Mouse (Mus musculus): ENCODE measurements around the gene Tnpo1. TPM values are rescaled to one million over a fixed set of nuclear protein-coding genes. Genes with fewer than 3 reads are reported as not detected.
A peak's percentile ranks its signal among the peaks of the same experiment; 100 is the strongest.

Tnpo1 gene
- polyA plus RNA-seq, 1 experiment from 2014 or later: 84.2 TPM

DNA sequence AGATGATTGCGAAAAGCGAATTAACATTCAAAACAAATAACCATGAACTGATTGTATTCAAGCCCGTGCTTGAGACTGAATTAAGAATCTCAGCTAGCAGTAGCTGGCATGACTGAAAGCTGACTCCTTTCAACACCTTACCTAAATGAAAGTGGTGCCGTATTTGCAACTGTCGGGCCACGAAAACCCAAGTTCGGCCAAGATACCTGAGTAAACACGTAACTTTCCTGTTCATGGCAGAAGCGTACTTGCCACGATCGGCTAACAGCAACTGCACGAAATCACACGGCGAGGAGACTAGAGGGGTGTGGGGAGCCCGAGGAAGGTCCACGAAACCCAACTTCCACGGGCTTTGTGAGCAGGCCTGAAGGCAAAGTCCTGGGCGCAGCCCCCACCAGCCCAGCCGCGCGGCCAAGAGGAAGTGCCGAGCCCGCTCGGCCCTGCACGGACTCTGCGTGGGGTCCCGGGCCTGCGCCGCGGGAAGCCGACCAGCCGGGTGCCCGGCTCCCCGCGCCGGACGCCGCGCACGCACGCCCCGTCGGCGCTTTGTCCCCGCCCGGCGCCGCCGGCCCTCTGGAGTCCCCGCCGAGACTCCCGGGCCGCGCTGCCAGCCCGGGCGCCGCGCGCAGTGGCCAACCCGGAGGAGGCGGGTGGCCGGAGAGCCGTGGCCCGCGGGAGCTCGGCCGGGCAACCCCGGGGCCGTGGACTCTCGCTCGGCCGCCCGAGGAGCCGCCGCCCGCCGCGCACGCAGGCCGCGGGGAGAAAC, 111.7 kb downstream of the Tnpo1 start:
- H3K4me2 ChIP-seq: peak overlapping the region; percentile 59
- no peaks in the 10 kb centered on the region for H3K9me3 ChIP-seq
- ATAC-seq (ENCODE audit: low FRiP score): peak; percentile 74
- no peaks in the 10 kb centered on the region for H3K36me3 ChIP-seq (replicated peaks)
- WGBS: under 1% methylated on average over 66 of the region's 81 CpGs
- peak overlapping the region; percentile 89 for H3K4me3 ChIP-seq (replicated peaks)
- H3K9ac ChIP-seq: peak overlapping the region; percentile 89
- peak overlapping the region; percentile 95 for H3K27ac ChIP-seq
- H3K4me1 ChIP-seq: peaks cover 3% of the 10 kb centered on the region
- no peaks in the 10 kb centered on the region for H3K27me3 ChIP-seq

DNA sequence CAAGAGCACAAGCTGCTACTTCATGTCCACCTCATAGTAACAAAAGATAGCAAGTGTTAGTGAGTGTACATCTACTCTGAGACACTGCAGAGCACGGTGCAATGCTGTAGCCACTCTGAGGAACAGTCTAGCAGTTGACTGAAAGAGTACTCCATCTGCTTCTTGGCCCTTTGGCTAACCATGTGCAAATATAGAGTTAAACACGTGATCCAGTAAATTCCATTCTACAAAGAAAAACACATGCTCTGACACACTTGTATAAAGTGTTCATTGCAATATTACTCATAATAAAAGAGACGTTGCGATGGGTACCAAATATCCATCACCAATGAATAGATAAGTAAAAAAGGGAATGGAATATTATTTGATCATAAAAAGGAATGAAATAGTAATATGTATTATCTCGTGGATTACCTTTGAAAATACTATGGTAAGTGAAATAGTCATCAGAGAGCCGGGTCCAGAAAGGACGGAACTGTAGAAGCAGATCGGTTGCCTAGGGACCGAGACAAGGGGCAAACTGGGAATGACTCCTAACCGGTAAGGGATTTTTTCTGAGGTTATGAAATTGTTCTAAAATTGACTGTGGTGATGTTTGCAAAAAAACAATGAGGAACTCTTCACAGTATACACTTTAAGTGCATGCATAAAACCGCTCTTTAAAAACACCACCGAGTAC, 112.4 kb downstream of the Tnpo1 start:
- peak overlapping the region; percentile 89 for H3K4me3 ChIP-seq (replicated peaks)
- 34% methylated on average over 12 of the region's 12 CpGs for WGBS
- H3K9ac ChIP-seq: peak overlapping the region; percentile 89
- no peaks in the 10 kb centered on the region for H3K36me3 ChIP-seq (replicated peaks)
- no peaks in the 10 kb centered on the region for H3K27me3 ChIP-seq
- peak overlapping the region; percentile 95; the same call in 1 of the 2 replicates for H3K27ac ChIP-seq
- ATAC-seq (ENCODE audit: low FRiP score): no peak
- H3K9me3 ChIP-seq: no peaks in the 10 kb centered on the region
- H3K4me2 ChIP-seq: peak overlapping the region; percentile 59
- peaks cover 3% of the 10 kb centered on the region for H3K4me1 ChIP-seq

DNA sequence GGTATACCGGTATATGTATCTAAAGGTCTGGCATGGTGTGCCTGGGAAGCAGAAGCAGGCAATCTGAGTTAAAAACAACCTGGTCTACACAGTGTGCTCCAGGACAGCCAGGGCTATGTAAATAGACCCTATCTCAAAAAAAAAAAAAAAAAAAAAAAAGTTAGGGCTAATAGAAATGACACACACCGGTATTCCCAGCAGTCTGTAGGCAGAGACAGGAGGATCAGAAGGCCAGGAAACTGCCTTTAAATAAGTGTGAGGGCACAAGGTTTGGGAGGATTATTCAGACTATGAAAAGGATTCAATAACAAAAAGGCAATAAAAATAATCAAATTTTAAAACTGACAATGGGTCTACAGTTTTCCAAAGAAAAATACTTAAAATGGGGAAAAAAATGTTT, 113.0 kb downstream of the Tnpo1 start:
- Histone ChIP-seq H3K27ac (no peak overlapping the region), H3K4me1 (peaks cover 3% of the 10 kb centered on the region), H3K4me2 (peak overlapping the region; percentile 59; the same call in 1 of the 2 replicates), H3K36me3 (replicated peaks) (no peaks in the 10 kb centered on the region), H3K9me3 (no peaks in the 10 kb centered on the region), H3K27me3 (no peaks in the 10 kb centered on the region), H3K4me3 (replicated peaks) (no peak overlapping the region), H3K9ac (no peak overlapping the region)
- no peak for ATAC-seq (ENCODE audit: low FRiP score)
- WGBS: 88% methylated on average over 2 of the region's 2 CpGs

DNA sequence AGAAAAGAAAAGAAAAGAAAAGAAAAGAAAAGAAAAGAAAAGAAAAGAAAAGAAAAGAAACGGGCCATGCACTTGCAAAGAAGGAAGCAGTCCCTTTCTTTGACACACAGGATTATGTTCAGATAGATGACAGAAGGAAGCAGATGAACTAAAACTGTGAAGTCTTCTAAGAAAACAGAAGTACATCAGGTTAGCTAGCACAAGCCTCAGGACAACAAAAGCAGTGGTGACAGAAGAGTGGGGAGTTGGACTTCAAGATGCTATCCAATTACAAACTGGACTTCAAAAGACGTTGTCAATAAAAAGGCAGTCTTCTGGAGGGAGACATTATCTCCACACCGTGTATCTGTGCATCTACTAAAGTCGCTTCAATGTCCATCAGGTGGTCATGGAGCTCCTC, 113.9 kb downstream of the Tnpo1 start:
- 69% methylated on average over 4 of the region's 4 CpGs for WGBS
- Histone ChIP-seq H3K4me1 (peaks cover 3% of the 10 kb centered on the region), H3K9me3 (no peaks in the 10 kb centered on the region), H3K9ac (no peak overlapping the region), H3K27me3 (no peaks in the 10 kb centered on the region), H3K4me2 (no peak overlapping the region), H3K36me3 (replicated peaks) (no peaks in the 10 kb centered on the region), H3K27ac (no peak overlapping the region), H3K4me3 (replicated peaks) (no peak overlapping the region)
- no peak for ATAC-seq (ENCODE audit: low FRiP score)

DNA sequence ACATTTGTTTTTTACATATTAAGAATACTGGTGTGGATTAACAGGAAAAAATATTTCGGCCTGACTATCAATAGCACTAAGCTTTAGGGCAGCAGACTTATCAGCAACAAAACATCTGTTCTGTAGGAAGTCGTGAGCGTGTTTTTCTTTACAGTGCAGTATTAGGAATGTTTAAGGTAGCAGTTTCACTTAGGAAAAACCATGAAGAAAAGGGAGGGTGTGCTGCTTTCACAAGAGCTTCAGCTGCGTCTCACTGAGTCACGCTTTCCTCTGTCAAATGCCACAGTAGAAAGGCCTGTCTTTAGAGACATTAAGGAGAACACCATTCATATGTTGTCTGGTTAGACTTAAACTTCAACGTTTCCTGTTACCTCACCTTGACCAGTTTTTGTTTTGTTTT, 116.0 kb downstream of the Tnpo1 start:
- Histone ChIP-seq H3K36me3 (replicated peaks) (peaks cover under 1% of the 10 kb centered on the region; the same call in 1 of the 2 replicates), H3K27ac (0 out of 2 replicates have a peak overlapping the region, but pooled peaks have one; percentile 13), H3K9me3 (no peaks in the 10 kb centered on the region), H3K9ac (no peak overlapping the region), H3K27me3 (no peaks in the 10 kb centered on the region), H3K4me1 (peaks cover 3% of the 10 kb centered on the region), H3K4me3 (replicated peaks) (no peak overlapping the region), H3K4me2 (no peak overlapping the region)
- WGBS: 84% methylated on average over 6 of the region's 6 CpGs
- ATAC-seq (ENCODE audit: low FRiP score): no peak

DNA sequence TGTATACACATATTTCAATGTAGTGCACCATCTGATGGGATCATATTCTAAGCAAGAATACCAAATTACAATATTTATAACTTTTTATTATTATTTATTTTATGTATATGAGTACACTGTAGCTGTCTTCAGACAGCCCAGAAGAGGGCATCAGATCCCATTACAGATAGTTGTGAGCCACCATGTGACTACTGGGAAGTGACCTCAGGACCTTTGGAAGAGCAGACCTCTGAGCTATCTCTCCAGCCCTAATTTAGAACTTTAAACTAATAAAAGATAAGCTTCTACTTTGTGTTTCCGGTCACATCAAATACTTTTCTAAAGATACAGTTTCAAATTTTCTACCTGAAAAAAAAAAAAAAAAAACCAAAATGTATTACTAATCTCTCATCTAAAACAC, 117.1 kb downstream of the Tnpo1 start:
- H3K4me1 ChIP-seq: peaks cover 3% of the 10 kb centered on the region
- H3K27ac ChIP-seq: no peak overlapping the region
- no peak overlapping the region for H3K4me3 ChIP-seq (replicated peaks)
- peaks cover 9% of the 10 kb centered on the region for H3K36me3 ChIP-seq (replicated peaks)
- no peaks in the 10 kb centered on the region for H3K27me3 ChIP-seq
- no peak overlapping the region for H3K9ac ChIP-seq
- H3K9me3 ChIP-seq: no peaks in the 10 kb centered on the region
- H3K4me2 ChIP-seq: no peak overlapping the region
- WGBS: 93% methylated on average over 1 of the region's 1 CpGs
- ATAC-seq (ENCODE audit: low FRiP score): no peak

DNA sequence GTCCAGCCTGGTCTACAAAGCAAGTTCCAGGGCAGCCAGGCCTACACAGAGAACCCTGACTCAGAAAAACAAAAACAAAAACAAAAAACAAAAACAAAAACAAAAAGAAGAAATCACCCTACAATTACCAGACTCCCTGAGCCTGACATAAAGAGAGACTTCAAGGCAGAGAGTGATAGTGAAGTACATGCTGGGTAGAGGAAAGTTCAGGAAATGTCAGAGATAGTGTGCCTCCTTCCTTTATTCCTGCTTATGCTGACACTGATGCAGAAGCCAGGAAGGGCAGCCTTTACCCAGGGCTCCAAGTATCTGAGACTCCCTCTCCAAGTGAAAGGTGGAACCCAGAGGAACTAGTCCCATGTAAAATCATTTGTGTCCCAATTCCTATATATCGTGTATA, 121.7 kb downstream of the Tnpo1 start:
- no peak for ATAC-seq (ENCODE audit: low FRiP score)
- WGBS: 93% methylated on average over 1 of the region's 1 CpGs

DNA sequence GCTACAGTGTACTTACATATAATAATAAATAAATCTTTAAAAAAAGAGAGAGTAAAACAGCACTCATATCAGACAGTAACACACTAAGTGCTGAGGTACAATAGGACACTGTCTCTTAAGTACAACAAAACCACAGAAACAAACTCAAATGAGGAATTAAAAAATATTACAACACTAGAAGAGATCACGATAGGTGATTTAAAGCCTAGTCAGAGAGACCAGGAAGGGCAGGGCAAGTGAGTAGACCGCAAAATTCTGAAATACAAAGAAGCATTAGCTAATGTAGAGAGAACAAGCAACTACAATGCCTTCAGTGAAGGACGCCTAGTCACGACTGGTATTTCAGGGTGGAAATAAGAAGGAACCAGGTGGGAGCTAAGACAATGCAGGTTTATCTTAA, 122.5 kb downstream of the Tnpo1 start:
- Histone ChIP-seq H3K4me2 (no peak overlapping the region), H3K27me3 (no peaks in the 10 kb centered on the region), H3K9me3 (no peaks in the 10 kb centered on the region), H3K9ac (no peak overlapping the region), H3K27ac (no peak overlapping the region), H3K36me3 (replicated peaks) (peaks cover 47% of the 10 kb centered on the region), H3K4me3 (replicated peaks) (no peak overlapping the region), H3K4me1 (no peaks in the 10 kb centered on the region)
- WGBS: 91% methylated on average over 4 of the region's 4 CpGs
- no peak for ATAC-seq (ENCODE audit: low FRiP score)

More for the DNA sequence above, 121.7 kb downstream of the Tnpo1 start:
- Histone ChIP-seq H3K4me3 (replicated peaks) (no peak overlapping the region), H3K36me3 (replicated peaks) (peaks cover 40% of the 10 kb centered on the region), H3K27ac (no peak overlapping the region), H3K9ac (no peak overlapping the region), H3K9me3 (no peaks in the 10 kb centered on the region), H3K27me3 (no peaks in the 10 kb centered on the region), H3K4me1 (no peaks in the 10 kb centered on the region), H3K4me2 (no peak overlapping the region)

DNA sequence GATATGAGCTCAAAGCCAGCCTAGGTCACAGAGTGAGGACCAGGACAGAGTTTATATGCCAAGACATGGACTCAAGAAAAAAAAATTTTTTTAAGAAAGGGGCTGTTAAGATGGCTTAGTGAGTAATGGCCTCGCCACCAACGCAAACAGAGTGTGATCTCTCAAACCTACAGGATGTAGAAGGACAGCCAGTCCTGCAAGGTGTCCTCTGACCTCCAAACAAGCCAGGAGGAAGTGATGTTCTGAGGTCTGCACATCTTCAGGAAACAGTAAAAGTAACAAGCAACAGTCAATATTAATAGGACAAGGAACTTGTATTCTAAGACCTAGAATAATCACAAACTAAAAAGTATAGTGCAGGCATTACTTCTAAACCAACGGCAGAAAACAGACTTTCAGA, 123.2 kb downstream of the Tnpo1 start:
- H3K9ac ChIP-seq: no peak overlapping the region
- no peak overlapping the region for H3K27ac ChIP-seq
- no peaks in the 10 kb centered on the region for H3K9me3 ChIP-seq
- no peak for ATAC-seq (ENCODE audit: low FRiP score)
- no peak overlapping the region for H3K4me2 ChIP-seq
- no peaks in the 10 kb centered on the region for H3K4me1 ChIP-seq
- H3K27me3 ChIP-seq: no peaks in the 10 kb centered on the region
- H3K4me3 ChIP-seq (replicated peaks): no peak overlapping the region
- peaks cover 48% of the 10 kb centered on the region for H3K36me3 ChIP-seq (replicated peaks)
- WGBS: 92% methylated on average over 3 of the region's 3 CpGs

DNA sequence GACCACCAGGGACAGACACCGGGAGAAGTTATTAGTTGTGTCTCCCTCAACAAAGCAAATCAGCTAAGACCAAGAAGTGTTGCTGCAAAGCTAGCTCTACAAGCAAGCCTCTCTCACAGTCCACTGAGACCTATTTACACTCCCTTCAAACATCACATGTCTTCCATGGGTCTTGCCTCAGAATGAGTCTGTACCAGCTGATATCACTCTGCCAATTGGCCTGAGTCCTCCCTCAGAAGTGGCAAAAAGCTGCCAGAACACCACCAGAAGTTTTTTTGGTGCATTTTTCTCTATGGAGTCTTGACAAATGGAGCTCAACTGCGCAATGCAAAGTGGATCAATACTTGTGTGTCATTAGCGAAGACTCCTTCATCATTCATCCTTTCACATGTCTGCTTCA, 130.7 kb downstream of the Tnpo1 start:
- Histone ChIP-seq H3K4me2 (no peak overlapping the region), H3K27ac (no peak overlapping the region), H3K4me3 (replicated peaks) (no peak overlapping the region), H3K9me3 (no peaks in the 10 kb centered on the region), H3K4me1 (no peaks in the 10 kb centered on the region), H3K9ac (no peak overlapping the region), H3K27me3 (no peaks in the 10 kb centered on the region), H3K36me3 (replicated peaks) (peaks cover 37% of the 10 kb centered on the region)
- WGBS: 94% methylated on average over 3 of the region's 3 CpGs
- ATAC-seq (ENCODE audit: low FRiP score): no peak

DNA sequence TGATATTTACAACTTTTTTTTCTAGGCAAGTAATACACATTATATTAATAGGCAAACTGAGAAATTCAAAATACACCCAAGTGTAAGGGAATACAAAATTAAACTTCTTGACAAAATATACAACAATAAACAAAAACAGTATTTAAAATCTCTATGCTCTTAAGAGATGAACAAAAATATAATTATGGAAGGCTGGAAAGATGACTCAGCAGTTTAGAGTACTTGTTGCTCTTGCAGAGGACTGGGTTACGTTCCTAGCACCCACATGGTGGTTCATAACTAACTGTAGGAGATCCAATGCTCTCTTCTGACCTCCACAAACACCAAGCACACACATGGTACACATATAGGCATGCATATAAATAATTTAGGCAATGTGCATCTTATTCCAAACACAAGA, 133.3 kb downstream of the Tnpo1 start:
- no peak for ATAC-seq (ENCODE audit: low FRiP score)
- Histone ChIP-seq H3K36me3 (replicated peaks) (peaks cover 24% of the 10 kb centered on the region), H3K4me3 (replicated peaks) (no peak overlapping the region), H3K27me3 (no peaks in the 10 kb centered on the region), H3K27ac (no peak overlapping the region), H3K9ac (no peak overlapping the region), H3K9me3 (no peaks in the 10 kb centered on the region), H3K4me1 (no peaks in the 10 kb centered on the region), H3K4me2 (no peak overlapping the region)
- 97% methylated on average over 1 of the region's 1 CpGs for WGBS

DNA sequence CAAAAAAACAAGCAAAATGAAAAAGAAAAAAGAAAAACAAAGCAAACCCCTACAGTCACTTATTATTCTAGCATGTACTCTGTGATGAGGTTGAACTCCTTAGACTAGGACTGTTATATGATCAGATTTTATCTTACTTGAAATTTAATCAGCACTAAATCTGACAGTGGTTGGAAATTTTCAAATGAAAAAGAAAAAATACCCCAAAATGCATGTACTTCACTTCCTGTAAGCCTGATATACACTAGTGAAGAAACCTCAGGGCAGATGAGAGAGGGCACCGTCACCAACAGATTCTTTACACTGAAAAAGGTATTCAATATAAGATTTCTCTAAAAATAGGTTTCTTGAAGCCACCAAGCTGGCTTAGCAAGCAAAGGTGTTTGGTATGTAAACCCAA, 134.5 kb downstream of the Tnpo1 start:
- no peak overlapping the region for H3K9ac ChIP-seq
- no peaks in the 10 kb centered on the region for H3K9me3 ChIP-seq
- no peak overlapping the region for H3K4me3 ChIP-seq (replicated peaks)
- no peaks in the 10 kb centered on the region for H3K4me1 ChIP-seq
- peaks cover 19% of the 10 kb centered on the region for H3K36me3 ChIP-seq (replicated peaks)
- no peak overlapping the region for H3K27ac ChIP-seq
- WGBS: 97% methylated on average over 1 of the region's 1 CpGs
- no peak for ATAC-seq (ENCODE audit: low FRiP score)
- H3K27me3 ChIP-seq: no peaks in the 10 kb centered on the region
- H3K4me2 ChIP-seq: no peak overlapping the region

All from forebrain, embryonic 12.5 days (tissue).